Comparison of ENCODE assay signal across 10 mouse cellular contexts in the genomic region with DNA sequence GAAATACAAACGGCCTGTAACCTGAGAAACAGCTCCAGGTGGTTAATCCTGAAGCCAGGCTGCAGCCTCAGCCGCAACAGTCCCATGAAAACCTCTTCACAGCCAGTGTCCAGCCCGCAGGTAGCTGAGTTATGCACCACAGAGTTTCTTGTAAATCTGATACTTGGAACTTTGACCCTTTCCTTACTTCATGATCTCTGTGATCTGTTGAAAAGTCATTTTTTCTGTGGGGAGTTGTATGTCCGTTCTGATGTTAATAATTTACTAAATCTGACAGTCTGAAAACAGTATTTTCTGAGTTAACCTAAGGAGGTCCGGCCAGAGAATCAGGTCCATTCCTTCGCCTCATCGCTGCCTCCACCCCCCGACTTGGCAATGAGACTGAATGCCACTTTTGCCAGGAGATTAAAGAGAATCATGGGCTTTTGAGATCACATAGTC. TPM values are rescaled to one million over a fixed set of nuclear protein-coding genes. Genes with fewer than 3 reads are reported as not detected.
A peak's percentile ranks its signal among the peaks of the same experiment; 100 is the strongest.
DNase-seq lines count a peak whose midpoint lies in the region; ATAC-seq lines count a peak whose summit lies in the region.
"Had no signal": no experiment of that assay in that cellular context is flagged by ENCODE, and none has a peak within 500 bp of the region (broad histone marks: within the 10 kb centered on the region; RNA-seq: fewer than 3 reads in every experiment).

No protein-coding gene starts in this region.

- peak overlapping the region; percentile 87 for H3K4me2 ChIP-seq in heart, embryonic 13.5 days
- H3K4me2 ChIP-seq in forebrain, embryonic 13.5 days, result peak overlapping the region; percentile 84
- H3K4me2 ChIP-seq in kidney, embryonic 16.5 days (replicated peaks; ENCODE audit: low read depth, low read length), result peak overlapping the region; percentile 80
- H3K4me2 ChIP-seq in midbrain, embryonic 15.5 days, result peak overlapping the region; percentile 75

- no peak for ATAC-seq in heart, embryonic 13.5 days (ENCODE audit: extremely low read depth, insufficient number of reproducible peaks, low FRiP score, low TSS enrichment)
- ATAC-seq in forebrain, embryonic 13.5 days, result no peak
- peak; percentile 47; the same call in 1 of the 2 replicates for ATAC-seq in kidney, embryonic 16.5 days (ENCODE audit: low FRiP score, low TSS enrichment)
- no peak for ATAC-seq in midbrain, embryonic 15.5 days (replicated peaks)
- ATAC-seq in frontal cortex, adult (ENCODE audit: low TSS enrichment), result no peak

- H3K4me3 ChIP-seq in heart, embryonic 13.5 days, result peak overlapping the region; percentile 87
- peak overlapping the region; percentile 75 for H3K4me3 ChIP-seq in forebrain, embryonic 13.5 days
- H3K4me3 ChIP-seq in kidney, embryonic 16.5 days (ENCODE audit: low read length), result peak overlapping the region; percentile 78
- peak overlapping the region; percentile 56; the same call in 1 of the 2 replicates for H3K4me3 ChIP-seq in midbrain, embryonic 15.5 days

- WGBS in heart, embryonic 13.5 days, result 58% methylated on average over 8 of the region's 8 CpGs
- WGBS in forebrain, embryonic 13.5 days, result 30% methylated on average over 8 of the region's 8 CpGs
- 24% methylated on average over 8 of the region's 8 CpGs for WGBS in kidney, embryonic 16.5 days
- WGBS in midbrain, embryonic 15.5 days, result 39% methylated on average over 8 of the region's 8 CpGs

- no peaks in the 10 kb centered on the region for H3K27me3 ChIP-seq in heart, embryonic 13.5 days (replicated peaks)
- H3K27me3 ChIP-seq in forebrain, embryonic 13.5 days, result no peaks in the 10 kb centered on the region
- no peaks in the 10 kb centered on the region for H3K27me3 ChIP-seq in kidney, embryonic 16.5 days (ENCODE audit: insufficient read depth, low read length)
- H3K27me3 ChIP-seq in midbrain, embryonic 15.5 days (replicated peaks), result no peaks in the 10 kb centered on the region
- H3K27me3 ChIP-seq: CH12.LX had no signal

- H3K9me3 ChIP-seq in heart, embryonic 13.5 days, result no peaks in the 10 kb centered on the region
- no peaks in the 10 kb centered on the region; the same call in 1 of the 2 replicates for H3K9me3 ChIP-seq in forebrain, embryonic 13.5 days (replicated peaks)
- no peaks in the 10 kb centered on the region for H3K9me3 ChIP-seq in kidney, embryonic 16.5 days (ENCODE audit: low read length)
- no peaks in the 10 kb centered on the region for H3K9me3 ChIP-seq in midbrain, embryonic 15.5 days

- H3K36me3 ChIP-seq in heart, embryonic 13.5 days, result peaks cover 18% of the 10 kb centered on the region
- peaks cover 9% of the 10 kb centered on the region for H3K36me3 ChIP-seq in forebrain, embryonic 13.5 days (ENCODE audit: poor library complexity, severe bottlenecking)
- peaks cover 2% of the 10 kb centered on the region; the same call in 1 of the 2 replicates for H3K36me3 ChIP-seq in kidney, embryonic 16.5 days (ENCODE audit: insufficient read depth, low read length)
- H3K36me3 ChIP-seq in midbrain, embryonic 15.5 days (replicated peaks), result no peaks in the 10 kb centered on the region

- no peak overlapping the region for H3K27ac ChIP-seq in heart, embryonic 13.5 days (replicated peaks)
- H3K27ac ChIP-seq in forebrain, embryonic 13.5 days, result no peak overlapping the region
- H3K27ac ChIP-seq in kidney, embryonic 16.5 days (ENCODE audit: low read length), result peak overlapping the region; percentile 90
- H3K27ac ChIP-seq in midbrain, embryonic 15.5 days, result no peak overlapping the region
- H3K27ac ChIP-seq: macrophage had no signal

- peak overlapping the region; percentile 67 for H3K9ac ChIP-seq in heart, embryonic 13.5 days
- peak overlapping the region; percentile 36 for H3K9ac ChIP-seq in forebrain, embryonic 13.5 days
- H3K9ac ChIP-seq in kidney, embryonic 16.5 days (replicated peaks; ENCODE audit: low read length), result peak overlapping the region; percentile 9
- H3K9ac ChIP-seq in midbrain, embryonic 15.5 days, result no peak overlapping the region

- H3K4me1 ChIP-seq in heart, embryonic 13.5 days, result peaks cover 25% of the 10 kb centered on the region
- H3K4me1 ChIP-seq in forebrain, embryonic 13.5 days, result peaks cover 23% of the 10 kb centered on the region
- peaks cover 21% of the 10 kb centered on the region for H3K4me1 ChIP-seq in kidney, embryonic 16.5 days (ENCODE audit: insufficient read depth, low read length)
- peaks cover 22% of the 10 kb centered on the region for H3K4me1 ChIP-seq in midbrain, embryonic 15.5 days

- no peak for DNase-seq in heart, adult 9 months (ENCODE audit: low spot score in 2 of 2)
- no peak for DNase-seq in urinary bladder, postnatal 4 days (ENCODE audit: low spot score in 2 of 2)
- DNase-seq in layer of hippocampus, adult 8-10 months (ENCODE audit: low spot score in 2 of 2), result no peak

RNA-seq across cellular contexts. Expression of gene Bphl, which starts 1.5 kb away (rescaled TPM):
- 39.9 and 46.4 TPM in 2 replicates for polyA plus RNA-seq in heart, embryonic 13.5 days (2015; fragmentation: Nextera tagmentation; extraction: Ambion mirVana)
- polyA plus RNA-seq in forebrain, embryonic 13.5 days (2015; fragmentation: Nextera tagmentation; extraction: Ambion mirVana), result 36.5 and 37.6 TPM in 2 replicates
- polyA plus RNA-seq in kidney, embryonic 16.5 days (2015; fragmentation: Nextera tagmentation; extraction: Ambion mirVana), result 83.0 and 95.2 TPM in 2 replicates
- 35.4 and 36.8 TPM in 2 replicates for polyA plus RNA-seq in midbrain, embryonic 15.5 days (2015; fragmentation: Nextera tagmentation; extraction: Ambion mirVana)
- total RNA-seq in layer of hippocampus, adult 8-10 months (2022), result 10 to 100 TPM; 43.5 to 64.1 (median 62.3) TPM

RNA-seq across cellular contexts. Expression of gene Serpinb6a, which starts 36.3 kb away (rescaled TPM):
- 47.7 and 52.0 TPM in 2 replicates for polyA plus RNA-seq in heart, embryonic 13.5 days (2015; fragmentation: Nextera tagmentation; extraction: Ambion mirVana)
- polyA plus RNA-seq in forebrain, embryonic 13.5 days (2015; fragmentation: Nextera tagmentation; extraction: Ambion mirVana), result 27.9 and 29.1 TPM in 2 replicates
- 66.7 and 72.8 TPM in 2 replicates for polyA plus RNA-seq in kidney, embryonic 16.5 days (2015; fragmentation: Nextera tagmentation; extraction: Ambion mirVana)
- polyA plus RNA-seq in midbrain, embryonic 15.5 days (2015; fragmentation: Nextera tagmentation; extraction: Ambion mirVana), result 29.1 and 33.9 TPM in 2 replicates
- total RNA-seq in layer of hippocampus, adult 8-10 months (2022), result 10 to 100 TPM; 44.1 to 52.0 (median 45.9) TPM

RNA-seq across cellular contexts. Expression of gene Ripk1, which starts 36.8 kb away (rescaled TPM):
- polyA plus RNA-seq in heart, embryonic 13.5 days (2015; fragmentation: Nextera tagmentation; extraction: Ambion mirVana), result 8.5 and 9.2 TPM in 2 replicates
- 5.8 and 6.7 TPM in 2 replicates for polyA plus RNA-seq in forebrain, embryonic 13.5 days (2015; fragmentation: Nextera tagmentation; extraction: Ambion mirVana)
- 18.0 and 19.4 TPM in 2 replicates for polyA plus RNA-seq in kidney, embryonic 16.5 days (2015; fragmentation: Nextera tagmentation; extraction: Ambion mirVana)
- polyA plus RNA-seq in midbrain, embryonic 15.5 days (2015; fragmentation: Nextera tagmentation; extraction: Ambion mirVana), result 6.2 and 6.7 TPM in 2 replicates
- 1 to 10 TPM; 6.8 to 8.9 (median 7.8) TPM for total RNA-seq in layer of hippocampus, adult 8-10 months (2022)

RNA-seq across cellular contexts. Expression of gene Tubb2a, which starts 38.9 kb away (rescaled TPM):
- 140 and 144 TPM in 2 replicates for polyA plus RNA-seq in heart, embryonic 13.5 days (2015; fragmentation: Nextera tagmentation; extraction: Ambion mirVana)
- polyA plus RNA-seq in forebrain, embryonic 13.5 days (2015; fragmentation: Nextera tagmentation; extraction: Ambion mirVana), result 761 and 874 TPM in 2 replicates
- 143 and 150 TPM in 2 replicates for polyA plus RNA-seq in kidney, embryonic 16.5 days (2015; fragmentation: Nextera tagmentation; extraction: Ambion mirVana)
- polyA plus RNA-seq in midbrain, embryonic 15.5 days (2015; fragmentation: Nextera tagmentation; extraction: Ambion mirVana), result 3,188 and 3,263 TPM in 2 replicates
- 100 to 1,000 TPM; 852 to 915 (median 907) TPM for total RNA-seq in layer of hippocampus, adult 8-10 months (2022)
